Mouse (Mus musculus) forebrain, embryonic 16.5 days (tissue): ENCODE results near the gene Gnaq. TPM values are rescaled to one million over a fixed set of nuclear protein-coding genes. Genes with fewer than 3 reads are reported as not detected.

Source experiments
- ATAC-seq: fragments of 200-750 bp; cut with Nextera tagmentation; 2 replicates; pipeline ENCODE4 v1.8.0; 2017; ENCODE audit warnings: mild to moderate bottlenecking, moderate library complexity
- H3K27ac ChIP-seq: fragments of 300-500 bp; sonication (generic); 2 replicates; pipeline ENCODE4 v1.5.1; 2014; ENCODE audit warnings: low read length, control low read depth
- H3K27me3 ChIP-seq: fragments of 300-500 bp; sonication (generic); replicated peaks from 2 replicates; pipeline ENCODE4 v1.6.1; 2014; ENCODE audit warnings: low read length; ENCODE audit not compliant: control insufficient read depth, insufficient read depth
- H3K36me3 ChIP-seq: fragments of 300-500 bp; sonication (generic); 2 replicates; pipeline ENCODE4 v1.6.1; 2014; ENCODE audit not compliant: control insufficient read depth, insufficient read depth
- H3K4me1 ChIP-seq: fragments of 300-500 bp; sonication (generic); replicated peaks from 2 replicates; pipeline ENCODE4 v1.6.1; 2014; ENCODE audit warnings: low read length; ENCODE audit not compliant: control insufficient read depth, insufficient read depth
- H3K4me2 ChIP-seq: fragments of 300-500 bp; sonication (generic); 2 replicates; pipeline ENCODE4 v1.6.1; 2014; ENCODE audit warnings: mild to moderate bottlenecking, low read length, control low read depth
- H3K4me3 ChIP-seq: fragments of 300-500 bp; sonication (generic); replicated peaks from 2 replicates; pipeline ENCODE4 v1.5.1; 2014; ENCODE audit warnings: mild to moderate bottlenecking, low read length, control low read depth
- H3K9ac ChIP-seq: fragments of 300-500 bp; sonication (generic); replicated peaks from 2 replicates; pipeline ENCODE4 v1.6.1; 2014; ENCODE audit warnings: low read depth, low read length, control low read depth
- H3K9me3 ChIP-seq: fragments of 300-500 bp; sonication (generic); 2 replicates; pipeline ENCODE4 v1.6.1; 2016; ENCODE audit warnings: low read length; ENCODE audit not compliant: control insufficient read depth
- WGBS: fragments of 180-500 bp; shearing (Covaris S2); extraction: QIAGEN DNeasy Blood & Tissue Kit; methylation state at CpG from one replicate; pipeline ENCODE4 v1.1.7; 2014; 5-methylcytosine and 5-hydroxymethylcytosine counted together
- microRNA-seq: library from miRNA; unstranded; fragments of <30 nt; microRNA quantifications from one replicate; pipeline ENCODE4, GENCODE M21; 2017
- polyA plus RNA-seq: library from polyadenylated mRNA; unstranded; fragments of >200 nt; fragmentation: Nextera tagmentation; extraction: Ambion mirVana; gene quantifications from 2 replicates; pipeline ENCODE4 v1.2.1, GENCODE M21; 2015

Gene Gnaq
- polyA plus RNA-seq, 1 experiment from 2014 or later: 122 TPM

GRCm38 (mm10) chr19:16435531-16436231 is 303.1 kb downstream of the Gnaq start, which contains the start of gene Gna14:
Gene Gna14 (plus strand): TSS chr19:16435762.
- under 1% methylated on average over 27 of the region's 27 CpGs for WGBS
- H3K27ac ChIP-seq: no peak within 1 kb of the TSS
- H3K9me3 ChIP-seq: no peaks in the 10 kb centered on the region
- peak within 1 kb of the TSS; percentile 77 for H3K4me2 ChIP-seq
- peak; percentile 62 for ATAC-seq
- no peaks in the 10 kb centered on the region for H3K36me3 ChIP-seq
- peak within 1 kb of the TSS; percentile 47 for H3K4me3 ChIP-seq
- peaks cover 22% of the 10 kb centered on the region for H3K4me1 ChIP-seq
- H3K27me3 ChIP-seq: peaks cover 13% of the 10 kb centered on the region
- peak within 1 kb of the TSS; percentile 56 for H3K9ac ChIP-seq

GRCm38 (mm10) chr19:16436335-16437169 is 303.9 kb downstream of the Gnaq start:
- peak overlapping the region; percentile 56 for H3K9ac ChIP-seq
- no peaks in the 10 kb centered on the region for H3K36me3 ChIP-seq
- H3K27ac ChIP-seq: no peak overlapping the region
- ATAC-seq: peak; percentile 24; the same call in 1 of the 2 replicates
- 2% methylated on average over 61 of the region's 61 CpGs for WGBS
- no peaks in the 10 kb centered on the region for H3K9me3 ChIP-seq
- H3K4me3 ChIP-seq: peak overlapping the region; percentile 47
- peaks cover 13% of the 10 kb centered on the region for H3K27me3 ChIP-seq
- peak overlapping the region; percentile 77 for H3K4me2 ChIP-seq
- peaks cover 22% of the 10 kb centered on the region for H3K4me1 ChIP-seq

Small RNA genes within 50 kb of the gene (microRNA-seq; reads per million reads assigned to microRNA genes)
- not detected for gene Mir496b

Other genes starting within 250 kb of the Gnaq start
- gene Psat1, start 185.5 kb upstream of the Gnaq start, polyA plus RNA-seq: 102 and 103 TPM in 2 replicates
- gene Cep78, start 147.8 kb upstream of the Gnaq start, polyA plus RNA-seq: 33.2 and 36.5 TPM in 2 replicates